Mouse (Mus musculus): ENCODE results near the gene Gm48552. TPM values are rescaled to one million over a fixed set of nuclear protein-coding genes. Genes with fewer than 3 reads are reported as not detected.

Gm48552 gene
- polyA plus RNA-seq (2017; shearing (Covaris generic)), result 2.6 TPM

DNA sequence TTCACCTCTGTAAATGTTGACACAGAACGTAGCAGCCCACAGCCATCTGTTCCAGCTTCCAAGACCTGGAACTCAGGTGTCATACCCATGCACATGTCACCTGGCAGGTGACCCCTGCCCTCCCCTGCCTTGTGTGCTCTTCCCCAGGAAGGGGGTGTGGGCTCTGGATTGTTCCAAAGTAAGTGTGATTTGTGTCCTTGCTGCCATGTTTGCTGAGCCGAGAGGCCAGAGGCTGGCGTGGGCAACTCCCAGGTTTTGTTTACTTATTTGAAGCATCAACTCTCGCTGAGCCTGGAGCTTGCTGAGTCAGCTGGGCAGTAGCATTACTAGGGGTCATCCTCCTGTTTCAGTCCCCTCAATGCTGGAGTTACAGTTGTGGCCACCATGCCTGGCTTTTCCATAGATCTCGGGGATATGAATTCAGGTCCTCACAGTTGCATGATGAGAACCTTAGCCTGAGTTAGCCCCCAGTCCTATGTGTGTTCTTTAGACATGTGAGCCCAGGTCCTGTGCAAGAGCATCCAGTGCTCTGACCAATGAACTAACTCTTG is at the start of gene Gm48552:
Gene Gm48552 (plus strand): TSS at position 501 of the 551 bp plus-strand sequence.

DNA sequence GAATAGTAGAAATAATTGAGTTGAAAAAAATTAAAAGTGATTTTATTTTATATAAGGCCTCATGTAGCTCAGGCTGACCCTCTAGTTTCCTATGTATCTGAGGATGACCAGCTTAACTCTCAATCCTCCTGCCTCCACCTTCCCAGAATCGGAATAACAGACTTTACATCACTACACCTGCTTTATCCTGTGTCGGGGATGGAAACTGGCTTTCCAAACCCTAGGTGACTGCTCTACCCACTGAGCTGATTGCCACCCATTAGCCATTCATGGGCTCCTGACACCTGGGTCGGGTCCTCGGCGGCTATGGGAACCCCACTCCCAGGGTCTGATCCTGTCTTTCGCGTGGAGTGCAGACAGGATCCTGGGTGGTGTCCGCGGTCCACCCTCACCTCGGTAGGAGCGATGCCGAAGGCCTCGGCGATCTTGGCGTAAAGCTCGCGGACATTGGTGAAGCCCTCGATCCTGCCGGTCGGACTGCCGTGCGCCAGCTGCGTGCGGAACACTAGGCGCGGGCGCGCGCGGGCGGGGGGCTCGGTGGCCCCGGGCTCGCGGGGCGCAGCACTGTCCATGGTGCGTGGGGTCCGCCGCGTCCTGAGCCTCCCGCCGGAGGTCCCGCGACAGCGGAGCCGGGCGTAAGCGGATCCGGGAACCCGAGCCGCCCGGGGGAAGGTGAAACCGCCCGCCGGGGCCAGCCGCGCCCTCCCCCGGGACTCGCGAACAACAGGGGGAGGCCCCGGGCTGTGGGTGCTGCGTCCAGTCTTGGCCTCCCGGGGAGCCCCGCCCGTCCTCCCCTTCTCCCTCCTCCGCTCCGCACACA is 45.9 kb upstream of the Gm48552 start, which contains the start of gene Gipc3:
Gene Gipc3 (minus strand): TSS at position 581 of the 820 bp plus-strand sequence.

GRCm38 (mm10) chr10:81350351-81351063 is 38.3 kb upstream of the Gm48552 start, which contains the start of gene Hmg20b:
Hmg20b (minus strand) TSS chr10:81350480.

DNA sequence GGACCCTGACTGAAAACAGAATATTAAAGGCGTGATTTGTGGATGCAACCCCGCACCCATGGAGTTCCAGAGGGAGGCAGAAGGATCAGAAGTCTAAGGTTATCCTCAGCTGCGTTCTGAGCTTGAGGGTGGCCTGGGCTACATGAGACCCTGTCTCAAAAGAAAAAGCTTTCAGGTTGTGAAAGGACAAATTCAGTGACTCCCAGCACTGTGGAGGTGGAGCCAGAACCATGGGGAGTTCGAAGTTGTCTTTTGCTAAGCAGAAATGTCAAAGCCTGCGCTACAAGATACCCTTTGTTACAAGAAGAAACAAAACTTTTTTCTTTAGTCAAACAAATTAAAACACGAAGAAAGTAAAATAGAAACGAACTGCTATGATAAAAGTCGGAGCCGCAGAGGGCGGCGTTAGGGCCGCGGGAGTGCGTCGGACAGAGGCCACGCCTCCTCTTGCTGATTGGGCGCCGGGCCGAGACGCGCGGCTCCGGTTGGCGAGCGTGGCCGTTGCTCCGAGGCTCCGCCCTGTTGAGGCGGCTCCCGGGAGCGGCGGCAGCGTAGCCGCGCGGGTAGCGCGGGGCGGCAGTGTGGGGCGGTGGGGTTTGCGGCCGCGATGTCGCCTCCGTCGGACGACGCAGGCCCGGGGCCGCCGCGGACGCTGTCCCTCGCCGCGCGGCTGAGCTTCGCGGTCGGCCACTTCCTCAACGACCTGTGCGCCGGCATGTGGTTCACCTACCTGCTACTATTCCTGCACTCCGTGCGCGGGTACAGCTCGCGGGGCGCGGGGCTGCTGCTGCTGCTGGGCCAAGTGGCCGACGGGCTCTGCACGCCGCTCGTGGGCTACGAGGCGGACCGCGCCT is 31.6 kb upstream of the Gm48552 start, which contains the start of gene Mfsd12:
Gene Mfsd12 (plus strand): TSS at position 501 of the 854 bp plus-strand sequence.

GRCm38 (mm10) chr10:81365672-81366476 is 22.9 kb upstream of the Gm48552 start, which contains the start of gene 4930404N11Rik:
4930404N11Rik (minus strand) TSS chr10:81365816.

DNA sequence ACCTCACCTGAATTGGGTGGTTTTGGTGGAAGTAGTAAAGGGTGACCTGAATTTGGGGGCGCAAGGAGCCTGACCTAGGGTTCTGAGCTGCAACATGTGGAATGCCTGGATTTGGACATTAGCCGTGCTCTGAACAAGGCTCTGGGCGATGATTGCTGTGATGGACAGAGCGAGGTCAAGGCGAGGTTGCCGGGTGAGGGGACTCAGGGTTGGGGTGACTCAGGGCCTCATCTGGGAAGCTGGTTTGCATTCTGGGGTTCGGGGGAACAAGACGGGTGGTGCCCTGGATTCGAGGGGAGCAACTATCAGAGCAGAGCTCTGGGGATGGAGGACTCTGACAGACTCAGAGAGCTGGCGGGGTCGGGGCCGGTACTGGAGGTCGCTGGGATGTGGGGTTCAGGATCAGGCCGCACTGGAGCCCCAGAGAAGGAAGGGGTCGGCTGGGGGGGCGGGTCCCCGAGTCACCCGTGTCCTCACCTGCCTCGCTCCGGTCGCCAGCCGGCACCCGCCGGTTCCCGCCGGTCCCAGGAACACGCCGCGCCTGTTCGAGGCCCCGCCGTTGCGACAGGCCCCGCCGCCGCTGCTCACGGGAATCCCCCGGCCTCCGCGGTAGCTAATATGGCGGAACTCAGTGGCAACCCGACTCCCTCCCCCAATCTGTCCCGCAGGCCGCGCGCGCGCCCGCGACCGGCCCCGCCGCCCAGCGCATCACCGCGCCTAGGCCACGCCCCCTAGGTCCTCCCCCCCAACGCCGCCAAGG is 10.8 kb upstream of the Gm48552 start, which contains the start of gene Fzr1:
Gene Fzr1 (minus strand): TSS at position 724 of the 760 bp plus-strand sequence.

GRCm38 (mm10) chr10:81383802-81384604 is 4.8 kb upstream of the Gm48552 start, which contains the start of the genes Dohh and Gm48551:
Dohh (plus strand) TSS chr10:81384428.
Gm48551 (plus strand) TSS chr10:81384466.

DNA sequence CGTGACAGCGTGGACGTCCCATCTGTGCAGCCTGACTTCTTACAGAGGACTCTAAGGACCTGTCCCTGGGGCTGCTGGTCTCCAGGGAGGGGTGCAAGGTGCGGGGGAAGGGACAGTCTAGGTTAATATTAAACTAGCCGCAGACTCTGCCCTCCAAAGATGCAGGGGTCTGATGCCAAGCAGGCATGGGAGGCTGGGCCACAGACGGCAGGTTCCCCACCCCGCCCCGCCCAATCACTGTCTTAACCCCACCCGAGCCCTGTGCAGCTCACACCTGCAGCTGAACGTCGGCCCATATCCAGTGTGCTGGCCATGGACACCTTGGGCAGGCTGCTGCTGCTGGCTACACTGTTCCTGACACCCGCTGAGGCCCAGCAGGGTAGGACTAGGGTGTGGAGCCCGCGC is 4.0 kb downstream of the Gm48552 start, which contains the start of gene Smim24:
Gene Smim24 (plus strand): TSS at position 271 of the 405 bp plus-strand sequence.

Other genes starting within 250 kb of the Gm48552 start
- gene Pias4, start 221.1 kb upstream of the Gm48552 start, polyA plus RNA-seq (2017; shearing (Covaris generic)), result 43.2 TPM
- 869 TPM for gene Eef2, start 212.4 kb upstream of the Gm48552 start, polyA plus RNA-seq (2017; shearing (Covaris generic))
- 10.4 TPM for gene Dapk3, start 206.0 kb upstream of the Gm48552 start, polyA plus RNA-seq (2017; shearing (Covaris generic))
- not detected for gene 4930442H23Rik, start 205.2 kb upstream of the Gm48552 start, polyA plus RNA-seq (2017; shearing (Covaris generic))
- gene Nmrk2, start 187.0 kb upstream of the Gm48552 start, polyA plus RNA-seq (2017; shearing (Covaris generic)), result 0.21 TPM
- gene Atcay, start 158.2 kb upstream of the Gm48552 start, polyA plus RNA-seq (2017; shearing (Covaris generic)), result 11.9 TPM
- gene Zfr2, start 155.8 kb upstream of the Gm48552 start, polyA plus RNA-seq (2017; shearing (Covaris generic)), result 4.7 TPM
- 128 TPM for gene Matk, start 136.1 kb upstream of the Gm48552 start, polyA plus RNA-seq (2017; shearing (Covaris generic))
- 129 TPM for gene Mrpl54, start 122.1 kb upstream of the Gm48552 start, polyA plus RNA-seq (2017; shearing (Covaris generic))
- 62.8 TPM for gene Apba3, start 122.0 kb upstream of the Gm48552 start, polyA plus RNA-seq (2017; shearing (Covaris generic))
- 18.0 TPM for gene Tjp3, start 97.4 kb upstream of the Gm48552 start, polyA plus RNA-seq (2017; shearing (Covaris generic))
- 42.0 TPM for gene Pip5k1c, start 96.0 kb upstream of the Gm48552 start, polyA plus RNA-seq (2017; shearing (Covaris generic))
- gene Cactin, start 67.9 kb upstream of the Gm48552 start, polyA plus RNA-seq (2017; shearing (Covaris generic)), result 25.4 TPM
- 55.0 TPM for gene Tbxa2r, start 60.3 kb upstream of the Gm48552 start, polyA plus RNA-seq (2017; shearing (Covaris generic))
- 0.18 TPM for gene Gipc3, start 45.7 kb upstream of the Gm48552 start, polyA plus RNA-seq (2017; shearing (Covaris generic))
- 29.3 TPM for gene Hmg20b, start 38.5 kb upstream of the Gm48552 start, polyA plus RNA-seq (2017; shearing (Covaris generic))
- gene Mfsd12, start 31.5 kb upstream of the Gm48552 start, polyA plus RNA-seq (2017; shearing (Covaris generic)), result 1.7 TPM
- gene 4930404N11Rik, start 23.2 kb upstream of the Gm48552 start, polyA plus RNA-seq (2017; shearing (Covaris generic)), result 0.56 TPM
- 22.3 TPM for gene Fzr1, start 10.5 kb upstream of the Gm48552 start, polyA plus RNA-seq (2017; shearing (Covaris generic))
- 40.6 TPM for gene Dohh, start 4.6 kb upstream of the Gm48552 start, polyA plus RNA-seq (2017; shearing (Covaris generic))
- gene Gm48551, start 4.5 kb upstream of the Gm48552 start, polyA plus RNA-seq (2017; shearing (Covaris generic)), result 2.3 TPM
- 13.0 TPM for gene Smim24, start 4.0 kb downstream of the Gm48552 start, polyA plus RNA-seq (2017; shearing (Covaris generic))
- gene Nfic, start 66.6 kb downstream of the Gm48552 start, polyA plus RNA-seq (2017; shearing (Covaris generic)), result 19.9 TPM
- gene Celf5, start 93.7 kb downstream of the Gm48552 start, polyA plus RNA-seq (2017; shearing (Covaris generic)), result 0.35 TPM
- gene Ncln, start 107.4 kb downstream of the Gm48552 start, polyA plus RNA-seq (2017; shearing (Covaris generic)), result 145 TPM
- 85.6 TPM for gene S1pr4, start 111.1 kb downstream of the Gm48552 start, polyA plus RNA-seq (2017; shearing (Covaris generic))
- gene Gna15, start 135.2 kb downstream of the Gm48552 start, polyA plus RNA-seq (2017; shearing (Covaris generic)), result 40.0 TPM
- gene Gna11, start 156.2 kb downstream of the Gm48552 start, polyA plus RNA-seq (2017; shearing (Covaris generic)), result 6.5 TPM
- gene Aes, start 170.5 kb downstream of the Gm48552 start, polyA plus RNA-seq (2017; shearing (Covaris generic)), result 154 TPM
- gene Tle2, start 185.6 kb downstream of the Gm48552 start, polyA plus RNA-seq (2017; shearing (Covaris generic)), result 2.7 TPM
- gene Tle6, start 212.1 kb downstream of the Gm48552 start, polyA plus RNA-seq (2017; shearing (Covaris generic)), result 1.1 TPM
- 2.1 TPM for gene BC025920, start 217.3 kb downstream of the Gm48552 start, polyA plus RNA-seq (2017; shearing (Covaris generic))
- gene Sirt6, start 238.8 kb downstream of the Gm48552 start, polyA plus RNA-seq (2017; shearing (Covaris generic)), result 23.6 TPM
- 2.4 TPM for gene Ankrd24, start 239.5 kb downstream of the Gm48552 start, polyA plus RNA-seq (2017; shearing (Covaris generic))